Mouse (Mus musculus) CH12.LX (cell line): ENCODE data around the gene Clic5.

Source experiments
- BHLHE40 ChIP-seq: IDR thresholded peaks from 2 replicates; pipeline ENCODE4 v1.6.1; 2011; ENCODE audit warnings: mild to moderate bottlenecking, low read depth, low read length, improper control_type of control experiment
- CTCF ChIP-seq, 2 experiments: IDR thresholded peaks in 1 of 2; conservative IDR thresholded peaks in 1 of 2; 2 replicates each; pipeline ENCODE4 v1.5.1; 2011 to 2012; ENCODE audit warnings: low read depth in 2 of 2, low read length in 2 of 2, improper control_type of control experiment in 1 of 2, inconsistent platforms in 1 of 2, mild to moderate bottlenecking in 1 of 2, moderate library complexity in 1 of 2
- E2F4 ChIP-seq: IDR thresholded peaks from 2 replicates; pipeline ENCODE4 v1.6.1; 2011; ENCODE audit warnings: low read depth, low read length, improper control_type of control experiment; ENCODE audit not compliant: insufficient replicate concordance
- ELF1 ChIP-seq: IDR thresholded peaks from 2 replicates; pipeline ENCODE4 v1.6.1; 2014; ENCODE audit warnings: low read depth, mild to moderate bottlenecking, inconsistent platforms, low read length, improper control_type of control experiment
- JUND ChIP-seq: conservative IDR thresholded peaks from 2 replicates; pipeline ENCODE4 v1.6.1; 2011; ENCODE audit warnings: low read depth, low read length, improper control_type of control experiment
- NELFE ChIP-seq: IDR thresholded peaks from 2 replicates; pipeline ENCODE4 v1.6.1; 2011; ENCODE audit warnings: low read depth, low read length, improper control_type of control experiment
- POLR2A ChIP-seq: IDR thresholded peaks from 2 replicates; pipeline ENCODE4 v1.6.1; 2011; ENCODE audit warnings: low read depth, mild to moderate bottlenecking, improper control_type of control experiment, low read length
- RCOR1 ChIP-seq: conservative IDR thresholded peaks from 2 replicates; pipeline ENCODE4 v1.6.1; 2012; ENCODE audit warnings: low read depth, mild to moderate bottlenecking, inconsistent platforms, low read length, improper control_type of control experiment
- UBTF ChIP-seq: IDR thresholded peaks from 2 replicates; pipeline ENCODE4 v1.6.1; 2012; ENCODE audit warnings: low read depth, mild to moderate bottlenecking, inconsistent platforms, low read length, improper control_type of control experiment, moderate library complexity
- ZKSCAN1 ChIP-seq: IDR thresholded peaks from 2 replicates; pipeline ENCODE4 v1.6.1; 2012; ENCODE audit warnings: low read depth, inconsistent platforms, low read length, improper control_type of control experiment, borderline replicate concordance

DNA sequence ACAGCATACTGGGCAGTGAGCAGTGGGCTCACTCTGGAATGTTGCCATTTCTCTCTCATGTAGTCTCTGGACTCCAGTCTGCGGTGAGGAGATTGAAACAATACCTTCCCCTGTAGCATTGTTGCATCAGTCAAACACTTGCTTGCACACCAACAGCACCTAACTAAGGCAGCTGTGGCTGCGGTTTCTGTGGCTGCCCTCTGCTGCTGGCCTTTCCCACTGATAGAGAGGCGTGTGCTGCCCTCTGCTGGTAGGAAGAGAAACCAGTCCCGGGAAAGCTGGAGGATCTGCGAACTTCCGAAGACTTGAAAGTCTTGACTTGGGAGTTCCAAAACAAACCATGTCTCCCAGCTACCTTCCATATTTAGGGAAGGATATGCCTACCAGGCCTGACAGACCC is 68.2 kb downstream of the Clic5 start:
- TF ChIP-seq ZKSCAN1: no peak
- TF ChIP-seq UBTF: no peak
- TF ChIP-seq POLR2A: no peak
- no peak for TF ChIP-seq NELFE
- no peak for TF ChIP-seq JUND
- peak; percentile 73 for TF ChIP-seq BHLHE40
- peak; percentile 66 to 96 for TF ChIP-seq CTCF (conservative IDR thresholded peaks at IDR 0.05 in 1 of 2, IDR thresholded peaks at IDR 0.05 in 1 of 2; ENCODE audit: low read depth in 2 of 2, low read length in 2 of 2)
- no peak for TF ChIP-seq ELF1
- TF ChIP-seq E2F4: no peak
- no peak for TF ChIP-seq RCOR1
